Mouse (Mus musculus) MEL (cell line): ENCODE measurements at regions not wholly inside any gene's neighbourhood (a gene's known extent, or its start where the extent isn't known, plus 50 kb on each side); places are given as distances from the start of the nearest gene placed in this dataset.

ENCODE experiments used
- CHD2 ChIP-seq: IDR thresholded peaks from 2 replicates; pipeline ENCODE4 v1.6.1; 2011; ENCODE audit warnings: low read length, improper control_type of control experiment
- CTCF ChIP-seq, 3 experiments: IDR thresholded peaks in 2 of 3; conservative IDR thresholded peaks in 1 of 3; 2 replicates each; pipeline ENCODE4 v1.5.1; 2011 to 2012; ENCODE audit warnings: low read length in 3 of 3, low read depth in 2 of 3, mild to moderate bottlenecking in 2 of 3, improper control_type of control experiment in 1 of 3, inconsistent platforms in 1 of 3, mixed read lengths in 1 of 3, moderate library complexity in 1 of 3; ENCODE audit not compliant: control insufficient read depth in 1 of 3, insufficient read depth in 1 of 3, poor library complexity in 1 of 3, severe bottlenecking in 1 of 3
- E2F4 ChIP-seq: IDR thresholded peaks from 2 replicates; pipeline ENCODE4 v1.6.1; 2011; ENCODE audit warnings: low read depth, low read length, improper control_type of control experiment, borderline replicate concordance
- EP300 ChIP-seq, 2 experiments: IDR thresholded peaks; 2 replicates each; pipeline ENCODE4 v1.6.1; 2011; ENCODE audit warnings: improper control_type of control experiment in 2 of 2, low read length in 2 of 2, low read depth in 1 of 2, mild to moderate bottlenecking in 1 of 2
- MAFK ChIP-seq: IDR thresholded peaks from 2 replicates; pipeline ENCODE4 v1.6.1; 2011; ENCODE audit warnings: low read depth, mild to moderate bottlenecking, low read length, improper control_type of control experiment, borderline replicate concordance
- MYB ChIP-seq: IDR thresholded peaks from 2 replicates; pipeline ENCODE4 v1.6.1; 2011; ENCODE audit warnings: mild to moderate bottlenecking, low read depth, low read length, improper control_type of control experiment
- POLR2A ChIP-seq, 2 experiments: IDR thresholded peaks; 2 replicates each; pipeline ENCODE4 v1.6.1; 2011 to 2012; ENCODE audit warnings: low read length in 2 of 2, mild to moderate bottlenecking in 2 of 2, control low read depth in 1 of 2, improper control_type of control experiment in 1 of 2, low read depth in 1 of 2, moderate library complexity in 1 of 2; ENCODE audit not compliant: control insufficient read depth in 1 of 2, insufficient read depth in 1 of 2, poor library complexity in 1 of 2
- RAD21 ChIP-seq: IDR thresholded peaks from 2 replicates; pipeline ENCODE4 v1.6.1; 2011; ENCODE audit warnings: mild to moderate bottlenecking, low read depth, low read length, improper control_type of control experiment
- RCOR1 ChIP-seq: IDR thresholded peaks from 2 replicates; pipeline ENCODE4 v1.6.1; 2012; ENCODE audit warnings: low read depth, mild to moderate bottlenecking, inconsistent platforms, low read length, improper control_type of control experiment
- SIN3A ChIP-seq: IDR thresholded peaks from 2 replicates; pipeline ENCODE4 v1.6.1; 2012; ENCODE audit warnings: low read length, improper control_type of control experiment, inconsistent platforms
- SMC3 ChIP-seq: IDR thresholded peaks from 2 replicates; pipeline ENCODE4 v1.6.1; 2011; ENCODE audit warnings: low read depth, low read length, improper control_type of control experiment
- USF1 ChIP-seq: IDR thresholded peaks from 2 replicates; pipeline ENCODE4 v1.6.1; 2014; ENCODE audit warnings: low read depth, mild to moderate bottlenecking, inconsistent platforms, low read length, improper control_type of control experiment, moderate library complexity

DNA sequence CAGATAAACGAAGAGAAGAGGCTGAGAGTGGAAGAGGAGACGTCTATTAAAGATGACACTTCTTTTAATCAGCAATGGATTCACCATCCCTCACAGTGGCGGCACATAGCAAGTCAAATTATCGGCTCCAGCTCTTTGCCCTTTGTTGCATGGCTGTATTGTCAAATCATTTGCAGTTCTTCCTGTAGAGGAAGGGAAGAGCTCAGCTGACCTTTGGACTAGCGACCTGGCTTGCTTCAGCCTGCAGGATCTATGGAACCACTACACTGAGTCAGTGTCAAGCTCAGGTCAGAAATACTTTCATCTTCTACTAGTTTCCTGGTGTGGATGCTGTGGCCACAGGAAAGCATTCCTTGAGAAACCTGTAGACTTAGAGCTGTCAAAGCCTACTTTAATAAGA, 450.4 kb upstream of the Cited2 start:
- TF ChIP-seq CTCF (IDR thresholded peaks at IDR 0.05 in 2 of 3, conservative IDR thresholded peaks at IDR 0.05 in 1 of 3; ENCODE audit: control insufficient read depth in 1 of 3, insufficient read depth in 1 of 3, low read depth in 2 of 3, low read length in 3 of 3, poor library complexity in 1 of 3, severe bottlenecking in 1 of 3) (no peak), E2F4 (no peak), MAFK (no peak), USF1 (no peak), SMC3 (no peak), RCOR1 (no peak), EP300 (IDR thresholded peaks at IDR 0.05; ENCODE audit: low read depth in 1 of 2, low read length in 2 of 2) (no peak), RAD21 (no peak), CHD2 (no peak), POLR2A (IDR thresholded peaks at IDR 0.05; ENCODE audit: control insufficient read depth in 1 of 2, insufficient read depth in 1 of 2, low read depth in 1 of 2, low read length in 2 of 2, poor library complexity in 1 of 2) (no peak), MYB (no peak), SIN3A (no peak)
